Mouse (Mus musculus) CH12.LX (cell line): ENCODE data around the gene Noxo1.

ENCODE experiments used
- BHLHE40 ChIP-seq: IDR thresholded peaks from 2 replicates; pipeline ENCODE4 v1.6.1; 2011; ENCODE audit warnings: mild to moderate bottlenecking, low read depth, low read length, improper control_type of control experiment
- CTCF ChIP-seq, 2 experiments: IDR thresholded peaks in 1 of 2; conservative IDR thresholded peaks in 1 of 2; 2 replicates each; pipeline ENCODE4 v1.5.1; 2011 to 2012; ENCODE audit warnings: low read depth in 2 of 2, low read length in 2 of 2, improper control_type of control experiment in 1 of 2, inconsistent platforms in 1 of 2, mild to moderate bottlenecking in 1 of 2, moderate library complexity in 1 of 2
- ELF1 ChIP-seq: IDR thresholded peaks from 2 replicates; pipeline ENCODE4 v1.6.1; 2014; ENCODE audit warnings: low read depth, mild to moderate bottlenecking, inconsistent platforms, low read length, improper control_type of control experiment
- EP300 ChIP-seq: IDR thresholded peaks from 2 replicates; pipeline ENCODE4 v1.6.1; 2011; ENCODE audit warnings: low read length, improper control_type of control experiment
- MAFK ChIP-seq: IDR thresholded peaks from 2 replicates; pipeline ENCODE4 v1.6.1; 2011; ENCODE audit warnings: low read length, improper control_type of control experiment; ENCODE audit not compliant: insufficient replicate concordance
- MAX ChIP-seq: IDR thresholded peaks from 2 replicates; pipeline ENCODE4 v1.6.1; 2011; ENCODE audit warnings: low read length, improper control_type of control experiment
- NELFE ChIP-seq: IDR thresholded peaks from 2 replicates; pipeline ENCODE4 v1.6.1; 2011; ENCODE audit warnings: low read depth, low read length, improper control_type of control experiment
- PAX5 ChIP-seq: IDR thresholded peaks from 2 replicates; pipeline ENCODE4 v1.6.1; 2012; ENCODE audit warnings: low read length, inconsistent platforms, mixed read lengths
- POLR2A ChIP-seq: IDR thresholded peaks from 2 replicates; pipeline ENCODE4 v1.6.1; 2011; ENCODE audit warnings: low read depth, mild to moderate bottlenecking, improper control_type of control experiment, low read length
- RCOR1 ChIP-seq: conservative IDR thresholded peaks from 2 replicates; pipeline ENCODE4 v1.6.1; 2012; ENCODE audit warnings: low read depth, mild to moderate bottlenecking, inconsistent platforms, low read length, improper control_type of control experiment
- TCF12 ChIP-seq: IDR thresholded peaks from 2 replicates; pipeline ENCODE4 v1.6.1; 2014; ENCODE audit warnings: low read depth, mild to moderate bottlenecking, inconsistent platforms, low read length, improper control_type of control experiment
- USF1 ChIP-seq: IDR thresholded peaks from 2 replicates; pipeline ENCODE4 v1.6.1; 2014; ENCODE audit warnings: low read depth, mild to moderate bottlenecking, inconsistent platforms, low read length, improper control_type of control experiment

DNA sequence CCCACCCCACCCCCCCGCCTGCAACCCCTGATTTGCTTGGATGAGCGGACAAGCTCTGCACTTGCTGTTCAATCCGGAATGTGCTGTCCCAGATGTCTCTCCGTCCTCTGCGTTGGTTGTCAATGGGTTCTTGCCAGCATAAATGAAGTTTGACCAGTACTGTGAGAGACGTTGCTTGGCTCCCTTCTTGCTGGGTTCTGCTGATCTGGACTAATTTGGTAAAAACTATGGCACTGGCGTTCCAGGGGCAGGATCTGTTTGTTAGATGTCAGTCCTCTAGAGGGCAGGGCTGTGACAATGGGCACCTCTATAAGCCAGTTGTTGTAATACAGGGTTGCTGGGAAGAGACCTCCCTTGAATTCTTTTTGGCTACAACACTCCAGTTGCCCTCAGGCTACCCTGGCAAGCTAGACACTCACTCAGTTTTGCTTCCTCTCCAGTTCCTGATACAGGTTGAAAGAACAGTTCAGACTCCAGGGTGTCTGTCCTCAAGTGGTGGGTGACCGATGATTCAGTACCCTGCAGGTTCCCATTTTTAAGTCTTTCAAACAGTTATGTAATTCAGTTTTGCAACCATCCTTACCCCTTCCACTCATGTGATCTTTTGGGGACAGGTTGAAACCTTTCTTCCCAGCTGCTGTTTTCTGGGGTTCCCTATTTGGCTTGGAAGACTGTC is 41.2 kb downstream of the Noxo1 start:
- TF ChIP-seq POLR2A (no peak), CTCF (conservative IDR thresholded peaks at IDR 0.05 in 1 of 2, IDR thresholded peaks at IDR 0.05 in 1 of 2; ENCODE audit: low read depth in 2 of 2, low read length in 2 of 2) (peak in 1 of 2 experiments; percentile 47; a peak in 2 of 4 replicates), RCOR1 (no peak), ELF1 (no peak), BHLHE40 (no peak), USF1 (no peak), NELFE (no peak), PAX5 (no peak), MAFK (no peak), MAX (no peak), EP300 (no peak), TCF12 (no peak)
